Mouse (Mus musculus): ENCODE data around the gene Notch2.
A peak's percentile ranks its signal among the peaks of the same experiment; 100 is the strongest.

Notch2 gene

DNA sequence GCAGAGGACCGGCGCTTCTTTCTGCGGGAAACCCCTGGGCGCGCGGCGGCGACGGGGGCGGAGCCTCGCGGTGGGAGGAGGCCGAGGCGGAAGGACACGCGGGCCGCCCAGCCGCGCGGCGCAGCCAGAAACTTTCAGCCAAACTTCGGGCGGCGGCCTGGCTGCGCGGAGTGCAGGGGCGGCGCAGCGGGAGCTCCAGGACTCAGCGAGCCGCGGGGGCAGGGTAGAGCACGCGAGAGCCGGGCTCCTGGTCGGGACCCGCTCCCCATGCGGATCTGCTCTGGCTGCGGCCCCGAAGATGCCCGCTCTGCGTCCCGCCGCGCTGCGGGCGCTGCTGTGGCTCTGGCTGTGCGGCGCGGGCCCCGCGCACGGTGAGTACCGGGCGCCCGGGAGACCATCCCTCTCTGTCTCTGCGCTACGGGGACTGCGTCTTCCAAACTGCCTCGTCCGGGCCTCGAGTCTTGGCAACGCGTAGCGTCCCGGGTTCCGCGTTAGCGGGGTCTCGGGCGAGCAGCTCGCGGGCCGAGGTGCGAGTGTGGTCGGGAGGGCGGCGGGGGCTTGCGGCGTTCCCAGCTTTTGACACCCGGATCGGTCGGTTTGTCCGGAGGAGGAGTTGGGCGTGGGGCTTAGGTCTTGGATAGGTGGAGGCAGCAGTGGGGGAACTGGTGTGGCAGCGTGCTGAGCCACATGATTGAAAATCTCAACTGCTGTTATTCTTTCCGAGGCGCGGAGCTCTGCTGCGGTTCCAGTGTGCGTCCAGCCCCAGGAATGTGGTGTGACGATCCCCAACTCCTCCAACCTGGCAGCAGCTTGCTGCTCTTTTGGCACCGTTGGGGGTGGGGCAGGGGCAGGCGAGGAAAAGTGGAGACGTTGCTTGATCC is at the start of gene Notch2:
Gene Notch2 (plus strand): TSS at position 127 of the 881 bp plus-strand sequence.
- peak; percentile 83 to 90 for DNase-seq

GRCm38 (mm10) chr3:97964878-97965353 is 48.4 kb upstream of the Notch2 start:
- DNase-seq = no peak

GRCm38 (mm10) chr3:97967627-97968026 is 45.7 kb upstream of the Notch2 start:
- no peak for DNase-seq

- DNase-seq = no peak
These were observed 45.1 kb upstream of the Notch2 start for GRCm38 (mm10) chr3:97968191-97968590.

DNA sequence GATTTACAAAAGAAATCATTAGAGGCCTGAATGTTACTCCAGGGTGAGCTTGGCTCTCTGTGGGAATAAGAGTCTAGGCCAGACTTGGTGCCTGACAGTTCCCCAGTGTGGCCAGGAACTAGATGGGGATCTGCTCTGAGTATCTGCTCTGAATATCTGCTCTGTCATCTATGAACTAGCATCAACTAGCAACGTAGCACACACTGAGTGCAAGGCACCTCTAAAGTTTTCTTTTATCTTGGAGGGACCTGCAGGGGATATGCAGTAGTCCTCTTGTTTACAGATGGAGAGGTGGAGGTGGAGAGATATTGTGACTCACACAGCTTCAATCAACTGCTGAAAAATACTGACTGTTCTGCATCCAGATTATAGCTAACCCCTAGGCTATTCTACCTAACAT is 44.3 kb upstream of the Notch2 start:
- no peak for DNase-seq

DNA sequence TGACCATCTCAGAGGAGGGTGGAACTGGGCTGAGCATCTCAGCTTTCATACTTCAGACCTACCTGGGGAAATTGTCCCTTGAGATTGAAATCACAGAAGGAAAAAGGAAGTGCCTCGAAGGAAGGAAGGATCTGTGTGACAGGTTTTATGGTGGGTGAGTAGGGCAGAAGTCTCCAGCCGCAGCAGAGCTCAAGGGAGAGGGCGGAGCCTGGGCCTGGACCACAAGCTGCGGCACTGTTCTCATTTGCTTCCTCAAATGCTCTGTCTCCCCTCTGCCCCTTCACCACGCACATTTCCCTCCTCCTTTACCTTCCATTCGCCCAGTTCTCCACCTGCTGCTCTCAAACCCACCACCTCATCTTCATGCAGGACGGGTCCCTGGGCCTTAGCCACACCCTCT is 42.2 kb upstream of the Notch2 start:
- DNase-seq = no peak

GRCm38 (mm10) chr3:97972200-97972599 is 41.1 kb upstream of the Notch2 start:
- DNase-seq = no peak

DNA sequence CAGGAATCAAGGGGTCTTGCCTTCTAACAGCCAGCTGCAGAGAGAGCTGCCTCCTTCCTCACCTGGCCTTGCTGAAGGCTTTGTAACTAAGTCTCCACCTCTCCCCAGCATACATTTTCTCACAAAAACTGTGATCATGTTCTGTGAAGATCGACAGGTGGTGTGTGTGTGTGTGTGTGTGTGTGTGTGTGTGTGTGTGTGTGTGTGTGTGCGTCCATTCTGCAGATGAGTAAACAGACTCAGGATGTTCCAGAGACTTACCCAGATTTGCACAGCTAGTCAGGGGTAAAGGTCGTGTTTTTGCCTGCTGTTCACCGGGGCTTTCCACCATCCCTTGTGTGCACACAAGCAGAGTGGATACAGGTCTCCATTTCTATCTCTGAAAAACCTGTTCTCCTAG is 40.6 kb upstream of the Notch2 start:
- no peak for DNase-seq

DNA sequence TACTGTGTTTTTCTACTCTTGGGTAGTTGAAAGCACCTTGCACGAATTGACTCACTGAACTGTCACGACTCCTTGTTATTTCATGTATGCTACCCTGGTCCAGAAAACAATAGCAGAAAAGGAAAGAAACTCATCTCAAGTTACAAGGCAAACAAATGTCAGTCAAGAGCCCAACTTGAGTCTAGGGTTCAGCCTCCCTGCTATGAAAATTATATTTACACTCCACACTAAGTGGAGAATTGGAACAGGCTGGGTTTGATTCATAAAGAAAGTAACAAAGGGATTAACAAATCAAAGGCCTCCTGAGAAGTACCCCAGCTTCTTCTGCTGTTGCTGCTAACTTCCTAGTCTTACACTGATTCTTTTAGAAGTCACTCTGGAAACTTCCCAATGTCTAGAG is 40.0 kb upstream of the Notch2 start:
- DNase-seq = no peak

DNA sequence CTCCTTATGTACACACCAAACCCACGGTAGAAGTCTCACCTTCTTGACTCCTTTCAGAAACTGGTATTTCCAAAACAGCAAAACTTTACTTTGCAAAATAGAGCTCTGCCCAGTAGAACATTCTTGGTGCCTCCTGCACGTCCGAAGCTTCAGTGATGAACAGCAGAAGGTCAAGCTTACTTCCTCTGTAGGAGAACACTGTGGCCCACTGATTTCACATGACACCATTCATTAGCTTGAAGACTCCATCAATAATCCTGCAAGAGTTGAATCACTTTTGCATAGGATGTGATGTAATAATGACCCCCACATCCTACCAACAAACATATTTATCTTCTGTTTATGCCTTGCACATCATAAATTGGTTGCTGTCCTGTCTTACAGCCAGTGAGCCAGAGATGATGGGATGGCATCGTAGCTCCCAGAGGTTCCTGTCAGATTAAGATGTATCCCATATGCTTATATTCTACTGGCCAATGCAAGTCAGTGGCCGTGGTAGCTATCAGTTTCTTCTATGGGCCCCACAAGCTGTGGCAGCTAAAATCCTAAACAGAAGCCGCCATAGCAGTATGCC is 39.0 kb upstream of the Notch2 start:
- DNase-seq = no peak

DNA sequence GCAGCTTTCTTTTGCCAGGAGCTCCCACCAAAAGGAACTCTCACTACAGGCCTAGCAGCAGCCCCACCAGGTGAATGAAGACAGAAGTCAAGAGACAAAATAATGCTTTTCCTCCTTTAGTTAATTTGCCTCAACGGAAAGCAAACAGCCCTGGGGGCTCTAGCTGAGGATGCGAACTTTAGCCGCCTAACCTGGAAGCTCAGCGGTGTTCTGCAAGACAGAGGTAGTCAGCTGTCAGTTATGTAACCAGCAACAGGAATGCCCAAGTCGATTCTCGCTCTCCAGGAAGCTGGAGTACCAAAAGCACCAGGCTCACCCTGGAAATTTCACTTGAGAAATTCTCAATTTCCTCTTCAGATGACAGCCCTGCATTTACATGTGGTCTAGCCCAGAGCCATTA is 36.6 kb upstream of the Notch2 start:
- DNase-seq = no peak

- DNase-seq = no peak
These were observed 34.6 kb upstream of the Notch2 start for GRCm38 (mm10) chr3:97978710-97979109.

- no peak for DNase-seq
These were observed 32.5 kb upstream of the Notch2 start for GRCm38 (mm10) chr3:97980683-97981327.

- no peak for DNase-seq
These were observed 31.9 kb upstream of the Notch2 start for GRCm38 (mm10) chr3:97981376-97981906.

DNA sequence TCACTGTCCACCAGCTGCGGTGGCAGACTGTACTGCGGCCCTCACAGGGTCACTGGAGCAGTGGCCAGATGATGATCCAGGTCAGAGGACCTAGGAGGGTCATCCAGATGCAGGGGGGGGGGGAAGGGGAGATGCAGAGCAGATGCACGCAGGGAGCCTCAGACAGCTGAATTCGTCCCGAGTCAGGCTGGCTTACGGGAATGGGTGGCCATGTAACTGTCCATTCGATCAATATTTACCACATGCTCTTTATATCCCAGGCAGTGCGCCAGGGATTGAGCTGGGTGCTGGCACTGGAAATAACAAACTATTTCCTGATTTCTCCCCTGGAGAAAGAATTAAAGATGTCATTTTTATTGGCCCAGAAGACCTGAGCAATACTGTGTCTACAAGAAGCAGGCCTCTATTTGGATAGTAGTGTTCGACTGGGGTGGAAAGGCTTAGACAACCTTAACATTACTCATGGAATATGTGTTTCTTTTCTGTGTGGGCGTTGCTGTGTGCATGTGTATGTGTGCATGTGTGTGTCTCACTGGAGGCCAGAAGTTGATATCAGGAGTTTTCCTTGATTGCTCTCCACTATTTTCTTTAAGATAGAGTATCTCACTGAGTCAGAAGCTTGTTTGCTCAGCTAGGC is 28.3 kb upstream of the Notch2 start:
- no peak for DNase-seq

DNA sequence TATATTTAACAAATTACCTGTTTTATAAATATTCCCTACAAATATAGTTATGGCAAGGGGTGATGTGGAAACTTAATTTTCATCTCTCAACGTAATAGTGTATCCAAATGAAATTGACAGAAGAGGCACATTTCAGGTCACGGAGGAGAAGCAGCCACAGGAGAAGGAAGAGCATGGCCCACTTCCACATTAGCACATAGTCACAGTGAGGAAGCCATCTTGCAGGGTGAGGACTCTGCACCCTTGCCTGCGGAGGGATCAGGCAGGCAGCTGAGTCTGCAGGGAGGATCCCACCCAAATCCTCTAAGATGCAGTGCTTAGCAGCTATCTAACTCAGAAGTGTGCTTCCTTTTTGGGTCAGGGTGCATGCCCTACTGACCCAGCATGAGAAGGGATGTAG is 27.6 kb upstream of the Notch2 start:
- no peak for DNase-seq

GRCm38 (mm10) chr3:97987153-97987552 is 26.2 kb upstream of the Notch2 start:
- no peak for DNase-seq

GRCm38 (mm10) chr3:97988756-97989155 is 24.6 kb upstream of the Notch2 start:
- no peak for DNase-seq

DNA sequence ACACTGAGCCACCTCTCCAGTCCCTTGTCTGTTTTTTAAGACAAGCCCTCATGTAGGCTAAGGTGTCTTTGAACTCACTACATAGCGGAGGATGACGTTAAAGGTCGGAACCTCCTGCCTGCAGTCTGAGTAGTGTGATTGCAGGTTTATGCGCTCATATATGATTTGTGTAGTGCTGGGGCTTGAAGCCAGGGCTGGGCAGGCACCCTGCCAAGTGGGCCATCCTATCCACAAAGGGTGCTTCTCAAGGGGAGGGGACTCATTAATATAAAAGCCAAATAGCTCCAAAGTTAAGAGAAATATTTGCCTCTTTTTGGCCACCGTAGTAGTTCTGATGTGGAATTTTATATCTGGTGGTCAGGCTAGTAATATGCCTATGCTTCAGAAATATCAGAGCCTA is 22.8 kb upstream of the Notch2 start:
- DNase-seq = no peak

DNA sequence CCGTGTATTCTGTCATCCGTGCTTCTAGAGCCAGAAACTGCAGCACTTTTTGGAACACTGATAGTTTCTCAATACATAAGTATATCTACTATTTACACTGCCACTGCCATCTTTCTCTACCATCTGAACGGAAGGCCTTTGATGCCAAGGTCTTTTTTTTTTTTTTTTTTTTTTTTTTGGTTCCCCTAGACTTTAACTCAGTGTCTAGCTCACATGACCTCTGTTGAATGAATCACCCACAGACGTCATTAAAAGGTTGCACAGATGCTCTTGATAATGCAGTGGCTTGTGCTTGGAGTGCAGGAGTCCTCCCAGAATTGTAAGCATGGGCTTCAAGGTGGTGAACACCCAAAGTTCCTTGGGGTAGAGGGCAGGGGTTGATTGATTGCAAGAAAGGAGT is 21.0 kb upstream of the Notch2 start:
- DNase-seq = no peak

- no peak for DNase-seq
These were observed 20.1 kb upstream of the Notch2 start for GRCm38 (mm10) chr3:97993196-97993595.

GRCm38 (mm10) chr3:97993920-97994545 is 19.3 kb upstream of the Notch2 start:
- DNase-seq = no peak

DNA sequence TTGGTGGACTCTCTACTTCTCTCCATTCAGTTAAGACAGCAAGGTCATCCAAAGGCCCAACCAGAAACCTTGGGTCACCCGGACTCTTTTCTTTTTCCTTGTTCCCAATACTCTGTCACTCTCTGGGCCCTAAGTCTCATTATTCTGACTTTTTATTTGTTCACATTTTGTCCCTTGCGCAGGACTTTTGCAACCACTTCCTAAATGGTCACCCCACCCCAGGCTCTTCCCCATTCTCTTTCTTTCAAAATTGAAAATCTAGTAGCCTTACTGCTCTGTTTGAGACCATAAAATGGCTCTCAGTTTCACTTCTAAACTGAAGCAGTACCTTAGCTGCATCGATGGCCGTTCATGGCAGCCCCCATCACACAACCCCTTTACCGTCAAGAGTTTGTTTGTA is 18.5 kb upstream of the Notch2 start:
- no peak for DNase-seq
